20 mouse cellular contexts compared by ENCODE assay signal in the genomic region with DNA sequence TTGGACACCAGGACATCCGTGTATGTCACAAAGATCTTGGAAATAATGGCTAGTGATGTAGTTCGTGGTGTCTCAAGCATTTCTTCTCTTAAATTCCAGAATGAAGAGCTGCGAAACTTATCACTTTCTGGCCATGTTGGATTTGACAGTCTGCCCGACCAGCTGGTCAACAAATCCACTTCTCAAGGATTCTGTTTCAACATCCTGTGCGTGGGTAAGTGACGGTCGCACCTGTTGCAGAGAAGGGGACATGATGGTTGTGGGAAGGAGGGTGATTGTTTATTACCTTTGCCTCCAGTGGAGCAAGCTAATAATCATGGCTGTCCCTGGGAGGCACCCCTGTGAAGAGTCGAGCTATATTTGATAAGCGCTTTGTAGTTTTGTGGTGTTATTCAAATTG. TPM values are rescaled to one million over a fixed set of nuclear protein-coding genes. Genes with fewer than 3 reads are reported as not detected.
A peak's percentile ranks its signal among the peaks of the same experiment; 100 is the strongest.
DNase-seq lines count a peak whose midpoint lies in the region; ATAC-seq lines count a peak whose summit lies in the region.
"Had no signal": no experiment of that assay in that cellular context is flagged by ENCODE, and none has a peak within 500 bp of the region (broad histone marks: within the 10 kb centered on the region; RNA-seq: fewer than 3 reads in every experiment).

No protein-coding gene starts in this region.

- intact Hi-C loops in left cerebral cortex, postnatal 10 days (cut with DNase I) = no loop called here

- peak; percentile 57 to 61 for DNase-seq in left cerebral cortex, adult 18-20 months (ENCODE audit: low spot score in 2 of 2)
- DNase-seq in left cerebral cortex, postnatal 10 days (ENCODE audit: extremely low spot score in 1 of 2, low spot score in 2 of 2) = no peak
- DNase-seq in right cerebral cortex, postnatal 14 days = peak; percentile 49
- DNase-seq in right cerebral cortex, postnatal 36 days (ENCODE audit: low spot score in 2 of 2) = no peak
- DNase-seq in right cerebral cortex, postnatal 4 days = peak; percentile 32
- DNase-seq: adrenal gland, postnatal 10 days; adrenal gland, postnatal 36 days; cerebellum, adult 11 months; cerebellum, adult 2 months; cerebellum, adult 9-11 months; cerebellum, postnatal 25 days; forebrain, postnatal 0 days; gastrocnemius, postnatal 25 days; heart, adult 18-20 months; heart, postnatal 10 days; heart, postnatal 36 days had no signal

- no peak for ATAC-seq in CD4-positive, CD25-positive, alpha-beta regulatory T cell, adult 4 months
- ATAC-seq: activated CD4-positive, CD25-positive, alpha-beta regulatory T cell, adult 4 months; forebrain, embryonic 14.5 days; forebrain, postnatal 0 days; hindbrain, embryonic 16.5 days had no signal

RNA-seq across cellular contexts. Expression of gene Sept11, which starts 46.1 kb away (rescaled TPM):
- total RNA-seq in left cerebral cortex, adult 18-20 months (2021) = 100 to 1,000 TPM; 180 to 181 TPM
- total RNA-seq in left cerebral cortex, postnatal 10 days (2021) = 100 to 1,000 TPM; 198 to 200 TPM
- 10 to 100 TPM; 31.6 to 40.2 TPM for polyA plus RNA-seq in CD4-positive, CD25-positive, alpha-beta regulatory T cell, adult 4 months (2017; shearing (Covaris generic))

Comparison
In these comparisons a context has a peak if more than half of its experiments do, and no peak if none do; other contexts are left out.
1. DNase-seq: peak in left cerebral cortex, adult 18-20 months (2 of 2), right cerebral cortex, postnatal 14 days (single experiment) and right cerebral cortex, postnatal 4 days (single experiment); none in left cerebral cortex, postnatal 10 days (0 of 2) and right cerebral cortex, postnatal 36 days (0 of 2).